Mouse (Mus musculus) liver, embryonic 14.5 days (tissue): Measurements from ENCODE around the gene Acads. TPM values are rescaled to one million over a fixed set of nuclear protein-coding genes. Genes with fewer than 3 reads are reported as not detected.
"Not testable (repeated sequence)": the region's sequence is repeated elsewhere in the genome, so short reads cannot be mapped to it uniquely, and the experiment has no call there.

Experiments used
- ATAC-seq: fragments of 200-750 bp; cut with Nextera tagmentation; 2 replicates; pipeline ENCODE4 v1.8.0; 2017; ENCODE audit warnings: moderate number of reproducible peaks, mild to moderate bottlenecking, moderate library complexity; ENCODE audit not compliant: insufficient read depth
- DNase-seq, 3 experiments: peaks; one replicate each; pipeline ENCODE4 v3.0.0-alpha.2; 2012 to 2013; ENCODE audit warnings: low read depth in 3 of 3, low spot score in 3 of 3
- H3K27ac ChIP-seq: fragments of 300-500 bp; sonication (generic); 2 replicates; pipeline ENCODE4 v1.5.1; 2014; ENCODE audit warnings: moderate library complexity, mild to moderate bottlenecking, control low read depth, inconsistent platforms
- H3K27me3 ChIP-seq: fragments of 300-500 bp; sonication (generic); 2 replicates; pipeline ENCODE4 v1.6.1; 2014; ENCODE audit warnings: mild to moderate bottlenecking, low read length, moderate library complexity; ENCODE audit not compliant: control insufficient read depth, insufficient read depth
- H3K36me3 ChIP-seq: fragments of 300-500 bp; sonication (generic); replicated peaks from 2 replicates; pipeline ENCODE4 v1.6.1; 2014; ENCODE audit warnings: low read depth; ENCODE audit not compliant: control insufficient read depth, insufficient read depth
- H3K4me1 ChIP-seq, 2 experiments: fragments of 200-500 bp in 1 of 2; fragments of 300-500 bp in 1 of 2; sonication (generic) in 1 of 2; replicated peaks; 2 replicates each; pipeline ENCODE4 v1.6.1; 2012 to 2014; ENCODE audit warnings: antibody characterized with exemption in 1 of 2, inconsistent platforms in 1 of 2, low read length in 1 of 2; ENCODE audit not compliant: control insufficient read depth in 2 of 2, insufficient read depth in 2 of 2
- H3K4me2 ChIP-seq: fragments of 300-500 bp; sonication (generic); 2 replicates; pipeline ENCODE4 v1.6.1; 2014; ENCODE audit warnings: low read depth, mild to moderate bottlenecking, control low read depth, moderate library complexity
- H3K4me3 ChIP-seq, 2 experiments: fragments of 200-500 bp in 1 of 2; fragments of 300-500 bp in 1 of 2; sonication (generic) in 1 of 2; 2 replicates each; pipeline ENCODE4 v1.5.1; 2012 to 2014; ENCODE audit warnings: low read depth in 2 of 2, low read length in 2 of 2, mild to moderate bottlenecking in 2 of 2, control low read depth in 1 of 2, inconsistent platforms in 1 of 2, moderate library complexity in 1 of 2; ENCODE audit not compliant: insufficient read depth in 1 of 2
- H3K9ac ChIP-seq: fragments of 300-500 bp; sonication (generic); replicated peaks from 2 replicates; pipeline ENCODE4 v1.6.1; 2014; ENCODE audit warnings: mild to moderate bottlenecking, control low read depth, moderate library complexity
- H3K9me3 ChIP-seq: fragments of 300-500 bp; sonication (generic); 2 replicates; pipeline ENCODE4 v1.6.1; 2016; ENCODE audit warnings: low read length, mixed read lengths; ENCODE audit not compliant: control insufficient read depth
- CTCF ChIP-seq: IDR thresholded peaks from 2 replicates; pipeline ENCODE4 v1.5.1; 2016; ENCODE audit warnings: antibody characterized with exemption, low read depth, control low read depth
- EP300 ChIP-seq: IDR thresholded peaks from 2 replicates; pipeline ENCODE4 v1.6.1; 2016; ENCODE audit warnings: antibody characterized with exemption, low read depth
- WGBS: fragments of 180-500 bp; shearing (Covaris S2); extraction: QIAGEN DNeasy Blood & Tissue Kit; methylation state at CpG from one replicate; pipeline ENCODE4 v1.1.7; 2014; ENCODE audit not compliant: insufficient replicate concordance; 5-methylcytosine and 5-hydroxymethylcytosine counted together
- polyA plus RNA-seq, 2 experiments: library from polyadenylated mRNA; depleted of rRNA in 1 of 2; stranded (reverse) in 1 of 2; unstranded in 1 of 2; fragments of >200 nt; fragmentation: Nextera tagmentation in 1 of 2; extraction: Ambion mirVana in 1 of 2; gene quantifications; 2 replicates each; pipeline versions ENCODE4 v1.2.1 to v1.2.3; 2012 to 2014

Acads gene
- polyA plus RNA-seq, 2 experiments, result 21.2 to 26.0 TPM

GRCm38 (mm10) chr5:115163563-115163962, 44.4 kb upstream of the Acads start:
- no peak overlapping the region for H3K4me3 ChIP-seq
- no peak for DNase-seq
- no peak overlapping the region for H3K9ac ChIP-seq
- WGBS, result 40% methylated on average over 8 of the region's 8 CpGs
- H3K4me2 ChIP-seq, result no peak overlapping the region
- ATAC-seq, result no peak
- no peaks in the 10 kb centered on the region for H3K9me3 ChIP-seq
- peaks cover 4 to 25% of the 10 kb centered on the region in 2 experiments for H3K4me1 ChIP-seq
- no peaks in the 10 kb centered on the region for H3K36me3 ChIP-seq
- no peaks in the 10 kb centered on the region for H3K27me3 ChIP-seq
- no peak overlapping the region for H3K27ac ChIP-seq
- TF ChIP-seq CTCF (peak; percentile 75), EP300 (no peak)

GRCm38 (mm10) chr5:115161940-115162279, 42.8 kb upstream of the Acads start:
- not testable (repeated sequence) for ATAC-seq, H3K36me3 ChIP-seq, DNase-seq, H3K4me3 ChIP-seq, H3K9ac ChIP-seq, H3K4me2 ChIP-seq, H3K27me3 ChIP-seq, H3K9me3 ChIP-seq, H3K27ac ChIP-seq
- 56% methylated on average over 1 of the region's 1 CpGs for WGBS
- peaks cover 4 to 17% of the 10 kb centered on the region in 2 experiments for H3K4me1 ChIP-seq

GRCm38 (mm10) chr5:115161064-115161939, 42.2 kb upstream of the Acads start:
- 31% methylated on average over 12 of the region's 13 CpGs for WGBS
- no peak for ATAC-seq
- Histone ChIP-seq H3K36me3 (no peaks in the 10 kb centered on the region), H3K4me3 (no peak overlapping the region), H3K27me3 (no peaks in the 10 kb centered on the region), H3K4me1 (peaks cover 7 to 15% of the 10 kb centered on the region in 2 experiments), H3K9me3 (no peaks in the 10 kb centered on the region), H3K27ac (no peak overlapping the region), H3K4me2 (0 out of 2 replicates have a peak overlapping the region, but pooled peaks have one; percentile 7), H3K9ac (no peak overlapping the region)
- DNase-seq, result no peak
- TF ChIP-seq EP300 (no peak), CTCF (no peak)

- H3K4me1 ChIP-seq, result peaks cover 14 to 20% of the 10 kb centered on the region in 2 experiments
- H3K27ac ChIP-seq, result no peak overlapping the region
- H3K4me3 ChIP-seq, result no peak overlapping the region
- no peak overlapping the region for H3K9ac ChIP-seq
- no peaks in the 10 kb centered on the region for H3K27me3 ChIP-seq
- H3K36me3 ChIP-seq, result no peaks in the 10 kb centered on the region
- 50% methylated on average over 6 of the region's 6 CpGs for WGBS
- ATAC-seq, result no peak
- no peak overlapping the region for H3K4me2 ChIP-seq
- no peaks in the 10 kb centered on the region for H3K9me3 ChIP-seq
- TF ChIP-seq EP300 (no peak), CTCF (no peak)
- DNase-seq, result no peak
Measured at GRCm38 (mm10) chr5:115160655-115161054, 41.5 kb upstream of the Acads start.

GRCm38 (mm10) chr5:115159165-115159564, 40.0 kb upstream of the Acads start:
- WGBS, result 36% methylated on average over 12 of the region's 12 CpGs
- TF ChIP-seq CTCF, result no peak
- no peak for TF ChIP-seq EP300
- DNase-seq (no peak), ATAC-seq (no peak)
- no peaks in the 10 kb centered on the region for H3K9me3 ChIP-seq
- H3K4me3 ChIP-seq, result peak overlapping the region; percentile 72
- H3K36me3 ChIP-seq, result no peaks in the 10 kb centered on the region
- no peak overlapping the region; the same call in 1 of the 2 replicates for H3K27ac ChIP-seq
- no peaks in the 10 kb centered on the region for H3K27me3 ChIP-seq
- peaks cover 23 to 34% of the 10 kb centered on the region in 2 experiments for H3K4me1 ChIP-seq
- H3K4me2 ChIP-seq, result peak overlapping the region; percentile 87
- peak overlapping the region; percentile 69 for H3K9ac ChIP-seq
